Mouse (Mus musculus) lung, postnatal 25 days (tissue): ENCODE measurements around the gene Gys1.
"Not testable (repeated sequence)": the region's sequence is repeated elsewhere in the genome, so short reads cannot be mapped to it uniquely, and the experiment has no call there.

ENCODE experiments used
- DNase-seq: peaks from one replicate; pipeline ENCODE4 v3.0.0; 2022; ENCODE audit warnings: low spot score

Gys1 gene

DNA sequence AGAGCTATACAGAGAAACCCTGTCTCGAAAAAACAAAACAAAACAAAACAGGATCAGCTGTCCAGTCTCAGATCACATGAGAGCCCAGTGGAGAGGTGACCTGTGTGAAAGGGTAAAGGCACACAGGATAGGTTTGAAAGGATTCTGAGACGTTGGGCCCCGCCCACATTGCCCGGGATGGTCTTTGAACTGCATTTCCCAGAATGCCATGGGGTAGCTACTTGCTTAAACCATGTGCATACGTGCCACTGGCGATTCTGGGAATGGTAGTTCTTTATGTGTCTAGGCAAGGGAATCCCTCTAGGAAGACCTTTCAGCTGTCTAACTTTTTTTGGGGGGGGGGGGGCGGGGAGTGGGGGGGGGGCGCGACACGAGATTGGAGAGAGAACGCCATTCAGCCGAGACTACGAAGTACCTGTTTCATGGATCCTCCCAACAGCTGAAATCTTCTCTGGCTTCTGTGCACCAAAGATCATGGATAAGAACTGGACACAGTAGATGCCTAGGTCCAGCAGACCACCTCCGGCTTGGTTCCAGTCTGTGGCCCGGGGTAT, 46.8 kb downstream of the Gys1 start, which contains the start of gene Tulp2:
Gene Tulp2, plus strand, starts transcription at position 504 of the 554 bp plus-strand sequence.
- DNase-seq, result peak; percentile 72

DNA sequence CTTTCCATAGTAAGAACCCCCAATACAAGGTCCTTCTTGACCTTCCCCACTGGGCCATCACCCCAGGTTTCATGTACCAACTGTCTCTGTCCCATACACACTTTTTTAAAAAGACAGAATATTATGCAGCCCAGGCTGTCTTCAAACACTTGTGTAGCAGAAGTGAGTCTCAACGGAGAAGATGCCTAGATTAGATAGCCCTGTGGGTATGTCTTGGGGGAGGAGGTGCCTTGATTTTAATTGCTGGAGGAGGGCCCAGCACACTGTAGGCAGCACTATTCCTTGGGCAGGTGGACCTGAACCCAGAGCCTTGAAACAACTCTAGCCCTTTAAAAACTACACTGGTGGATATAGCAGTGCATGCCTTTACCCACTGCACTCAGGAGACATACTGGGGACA, 47.5 kb downstream of the Gys1 start:
- no peak for DNase-seq

DNA sequence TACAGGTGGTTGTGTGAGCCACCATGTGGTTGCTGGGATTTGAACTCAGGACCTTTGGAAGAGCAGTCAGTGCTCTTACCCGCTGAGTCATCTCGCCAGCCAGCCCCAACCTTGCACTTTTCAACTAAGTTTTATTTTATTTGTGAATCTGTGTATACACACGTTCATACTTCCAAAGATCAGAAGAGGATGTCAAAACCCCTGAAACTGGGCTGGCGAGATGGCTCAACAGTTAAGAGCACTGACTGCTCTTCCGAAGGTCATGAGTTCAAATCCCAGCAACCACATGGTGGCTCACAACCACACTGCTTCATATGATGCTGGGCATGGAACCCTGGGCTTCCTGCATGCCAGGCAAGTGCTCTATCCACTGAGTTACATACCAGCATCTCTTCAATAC, 50.3 kb downstream of the Gys1 start:
- DNase-seq, result not testable (repeated sequence)

DNA sequence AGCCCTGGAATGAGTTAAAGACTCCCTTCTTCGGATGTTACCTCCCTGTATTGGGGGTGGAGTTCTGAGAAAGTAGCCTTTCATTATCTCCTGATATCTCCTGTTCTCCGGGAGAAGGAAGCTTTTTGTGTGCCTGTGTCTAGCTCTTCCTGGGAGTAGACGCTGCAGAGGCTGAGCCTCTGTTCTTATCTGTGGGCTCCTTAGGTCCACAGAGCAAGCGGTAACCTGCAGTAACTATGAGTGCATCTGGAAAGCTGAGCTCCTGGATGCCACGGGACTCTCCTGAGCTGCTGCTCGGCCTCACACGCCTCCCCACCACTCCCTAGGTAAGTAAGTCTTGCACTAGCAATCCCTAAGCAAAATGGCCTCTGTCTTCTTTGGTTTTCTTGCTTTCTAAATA, 51.5 kb downstream of the Gys1 start:
- DNase-seq, result no peak

DNA sequence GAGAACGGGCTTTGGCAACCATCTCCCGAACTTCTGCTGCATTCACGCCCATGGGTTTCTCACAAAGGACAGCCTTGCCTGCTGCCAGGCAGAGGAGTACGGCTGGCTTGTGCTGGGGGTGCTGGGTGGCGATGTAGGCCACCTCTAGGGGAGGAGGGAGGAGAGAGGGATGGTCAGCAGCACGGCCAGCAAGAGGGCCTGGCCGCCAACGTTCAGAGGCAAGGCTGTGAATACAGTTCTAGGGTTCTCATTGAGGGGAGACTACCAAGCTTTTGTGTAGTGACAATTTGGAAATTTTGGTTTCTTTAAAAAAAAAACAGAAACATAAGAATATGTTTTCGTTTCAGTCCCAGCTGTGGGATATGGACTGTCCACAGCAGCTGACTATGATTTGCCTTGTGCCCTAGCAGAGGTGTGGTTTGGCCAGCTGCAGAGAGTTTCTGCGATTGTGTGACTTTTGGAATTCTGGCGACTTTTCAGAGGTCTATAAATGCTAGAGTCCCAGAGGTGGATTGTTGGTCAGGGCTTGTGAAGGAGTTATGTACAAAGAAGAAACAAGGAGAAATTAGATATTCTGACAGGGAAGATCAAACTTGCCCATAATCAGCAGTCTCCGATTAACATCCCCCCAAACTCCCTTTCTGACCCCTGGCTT, 52.2 kb downstream of the Gys1 start, which contains the start of gene Gm45808:
Gene Gm45808, minus strand, starts transcription at position 51 of the 655 bp plus-strand sequence.
- DNase-seq, result no peak

DNA sequence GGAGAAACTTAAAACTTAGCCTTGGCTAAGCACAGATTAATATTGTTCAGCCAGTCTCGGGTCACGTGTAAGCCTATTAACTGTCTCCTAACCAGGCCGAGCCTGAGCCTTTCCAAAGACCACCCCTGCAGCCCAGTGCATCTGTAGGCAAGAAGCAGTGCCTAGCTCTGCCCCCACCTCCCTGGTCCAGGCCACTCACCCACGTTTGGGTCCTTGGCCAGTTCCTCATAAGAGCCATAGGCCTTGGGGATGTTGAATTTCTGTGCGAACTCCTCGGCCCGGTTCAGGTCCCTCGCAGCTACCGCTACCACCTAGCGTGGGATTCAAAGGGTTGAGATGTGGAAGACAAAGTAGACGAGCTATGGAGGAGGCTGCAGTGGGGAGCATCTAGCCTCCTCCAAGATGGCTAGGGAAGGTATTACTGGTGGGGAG, 53.2 kb downstream of the Gys1 start:
- no peak for DNase-seq

DNA sequence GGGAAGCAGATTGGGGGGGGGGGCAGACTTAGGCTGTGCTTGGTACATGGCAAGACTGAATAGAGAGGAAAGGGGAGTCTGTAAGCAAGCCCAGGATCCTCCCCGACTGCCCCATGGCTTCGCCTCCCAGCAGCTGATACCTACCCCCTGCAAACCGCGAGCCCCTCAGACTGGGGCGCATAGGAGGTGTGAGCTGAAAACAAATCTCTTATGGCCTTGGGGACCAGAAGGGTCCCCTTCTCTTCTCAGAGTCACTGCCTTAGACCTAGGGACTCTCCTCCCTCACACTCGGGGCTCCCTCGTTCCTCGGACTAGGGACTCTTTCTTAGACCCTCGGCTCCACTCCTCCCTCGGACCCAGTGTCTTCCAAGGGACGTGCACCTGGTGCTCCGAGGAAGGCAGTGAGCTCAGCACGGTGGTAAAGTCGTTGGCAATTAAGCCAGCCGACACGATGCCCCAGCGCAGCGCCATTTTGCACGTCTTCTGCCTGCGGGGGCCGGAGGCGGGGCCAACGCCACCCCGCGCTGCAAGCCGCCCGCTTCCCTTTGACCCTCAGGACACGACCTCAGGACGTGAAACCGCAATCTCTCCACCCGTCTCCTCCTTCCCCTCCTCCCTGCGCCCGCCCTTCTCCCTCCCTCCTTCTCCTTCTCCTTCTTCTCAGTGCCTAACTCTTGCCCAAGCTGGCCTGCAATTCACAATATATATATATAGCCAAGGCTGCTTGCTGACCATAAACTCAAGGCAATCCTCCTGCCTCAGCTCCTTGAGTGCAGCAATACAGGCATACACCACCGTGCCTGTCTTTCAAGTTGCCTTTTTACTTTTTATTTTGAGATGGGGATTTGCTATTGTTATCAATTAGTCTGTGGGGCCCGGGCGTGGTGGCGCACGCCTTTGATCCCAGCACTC, 53.9 kb downstream of the Gys1 start, which contains the start of gene Dhdh:
Gene Dhdh, minus strand, starts transcription at position 513 of the 912 bp plus-strand sequence.
- DNase-seq, result peak; percentile 77

DNA sequence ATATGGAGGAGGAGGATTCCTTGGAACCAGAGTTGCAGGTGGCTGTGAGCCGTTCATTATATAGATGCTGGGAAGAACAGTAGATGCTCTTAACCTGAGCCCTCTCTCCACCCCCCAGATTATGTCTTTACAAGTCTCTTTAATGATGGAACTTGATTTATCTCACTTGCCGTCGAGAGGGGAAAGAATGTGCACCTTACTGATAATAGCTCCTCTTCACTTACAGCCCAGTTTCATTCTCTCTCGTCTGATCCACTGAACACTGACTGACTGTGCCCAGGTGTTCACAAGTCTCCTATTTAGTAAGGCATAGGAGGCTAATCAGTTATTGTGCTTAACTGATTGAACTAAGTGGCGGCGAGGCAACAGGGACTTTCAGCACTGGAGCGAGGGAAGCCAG, 54.9 kb downstream of the Gys1 start:
- no peak for DNase-seq

DNA sequence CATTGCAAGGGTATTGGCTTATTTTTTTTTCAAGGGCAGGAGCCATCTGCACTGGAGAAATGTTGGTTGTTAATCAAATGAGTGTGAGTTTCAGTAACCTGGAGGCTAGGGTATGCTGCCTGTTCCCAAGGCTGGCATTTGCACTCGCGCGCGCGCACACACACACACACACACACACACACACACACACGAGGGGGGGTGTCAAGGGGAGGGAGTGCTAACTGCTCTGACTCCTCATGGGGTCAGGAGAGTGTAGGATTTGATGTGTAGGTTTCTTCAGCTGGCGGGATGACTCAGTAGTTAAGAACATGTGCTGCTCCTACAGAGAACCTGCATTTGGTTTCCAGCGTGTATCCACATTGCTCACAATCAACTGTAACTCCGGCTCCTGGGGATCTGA, 56.2 kb downstream of the Gys1 start:
- no peak for DNase-seq

DNA sequence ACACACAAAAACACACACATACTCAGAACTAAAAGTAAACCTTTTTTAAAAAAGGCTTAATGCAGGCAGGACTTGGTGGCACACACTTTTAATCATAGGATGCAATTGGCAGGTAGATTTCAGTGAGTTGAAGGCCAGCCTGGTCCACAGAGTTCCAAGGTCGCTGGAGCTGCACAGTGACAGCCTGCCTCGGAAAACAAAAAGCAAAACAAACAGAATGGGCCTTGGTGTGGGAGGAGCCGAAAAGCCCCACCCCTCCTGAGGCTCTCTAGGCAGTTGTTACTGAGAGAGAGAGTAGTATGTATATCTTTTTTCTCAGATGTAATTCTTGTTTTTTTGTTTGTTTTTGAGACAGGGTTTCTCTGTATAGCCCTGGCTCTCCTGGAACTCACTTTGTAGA, 56.6 kb downstream of the Gys1 start:
- DNase-seq, result no peak

DNA sequence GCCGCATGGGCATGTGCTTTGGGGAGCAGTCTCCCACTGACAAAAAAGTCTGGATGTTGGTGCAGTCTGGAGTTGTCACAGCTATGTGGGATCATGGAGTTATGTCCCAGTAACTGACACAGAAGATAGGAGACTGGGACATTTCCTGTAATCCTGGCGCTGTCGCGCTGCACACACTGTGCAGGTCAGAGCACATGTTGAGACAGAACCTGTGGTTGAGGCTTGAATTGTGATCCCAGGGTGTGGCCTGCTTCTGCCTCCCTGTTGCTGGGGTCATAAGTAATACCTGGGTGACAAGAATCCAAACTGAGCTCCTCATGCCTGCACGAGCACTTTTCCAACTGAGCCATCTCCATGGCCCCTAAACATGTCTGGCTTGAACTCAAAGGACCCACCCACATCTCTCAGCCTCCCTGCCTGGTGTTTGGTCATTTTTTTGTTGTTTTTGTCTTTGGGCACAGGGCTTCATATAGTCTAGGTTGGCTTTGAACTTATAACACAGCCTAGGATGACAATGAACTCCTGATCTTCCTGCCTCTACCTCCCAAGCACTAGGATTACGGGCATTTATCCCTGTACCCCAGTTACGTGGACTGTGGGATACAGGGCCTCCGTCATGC, 57.7 kb downstream of the Gys1 start:
- no peak for DNase-seq

DNA sequence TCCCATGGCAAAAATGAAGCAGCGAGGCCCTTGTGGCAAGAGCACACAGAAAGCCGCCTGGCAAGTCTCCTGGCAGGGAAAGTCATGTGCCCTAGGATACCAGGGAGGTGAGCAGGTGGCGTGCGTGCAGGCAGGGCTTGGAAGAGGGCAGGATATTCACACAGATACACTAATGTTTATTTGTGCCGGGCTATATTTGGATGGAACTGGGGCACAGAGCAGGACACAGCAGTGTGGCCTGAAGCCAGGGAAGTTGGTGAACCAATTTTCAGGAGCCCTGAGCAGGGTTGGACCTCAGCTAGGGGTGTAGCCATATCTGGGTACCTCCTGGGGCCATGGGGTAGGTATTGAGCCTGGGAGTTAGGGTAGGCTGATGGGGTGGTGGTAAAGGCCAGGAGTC, 58.3 kb downstream of the Gys1 start:
- DNase-seq, result no peak

DNA sequence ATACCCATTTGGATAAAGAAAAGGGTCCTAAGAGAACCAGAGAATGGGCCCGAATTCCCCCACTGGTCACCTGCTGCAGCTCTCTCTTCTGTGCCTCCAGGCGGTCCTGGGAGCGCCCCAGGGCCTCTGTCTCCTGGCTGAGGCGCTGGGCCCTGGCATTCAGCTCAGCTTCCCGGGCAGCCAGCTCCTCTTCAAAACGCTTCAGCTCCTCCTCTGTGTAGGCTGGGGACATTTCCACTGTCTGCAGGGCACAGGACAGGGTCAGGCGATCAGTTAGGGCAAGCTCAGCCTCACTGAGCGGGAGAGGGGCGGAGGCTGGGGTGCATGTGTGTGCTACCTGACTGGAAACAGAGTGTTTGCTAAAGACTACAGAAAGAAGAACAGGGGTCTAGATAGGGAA, 59.9 kb downstream of the Gys1 start:
- no peak for DNase-seq

DNA sequence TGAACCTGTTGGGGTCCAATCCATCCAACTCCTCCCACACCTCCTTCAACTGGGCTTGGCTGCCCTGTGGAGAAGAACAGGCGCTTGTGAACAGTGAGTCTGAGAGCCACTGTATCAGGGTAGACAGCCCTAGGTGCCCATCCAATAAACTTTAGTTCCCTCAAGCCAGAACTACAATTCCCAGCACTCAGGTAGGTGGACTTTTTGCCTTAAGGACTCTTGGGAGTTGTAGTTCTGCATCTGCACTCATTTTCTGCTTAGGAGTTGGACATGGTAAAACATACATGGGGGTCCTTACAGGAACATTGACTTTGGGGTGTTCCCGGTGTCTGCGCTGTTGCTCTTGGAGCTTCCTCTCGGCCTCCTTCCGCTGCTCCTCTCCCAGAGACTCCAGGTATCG, 63.8 kb downstream of the Gys1 start:
- no peak for DNase-seq
